Mouse (Mus musculus): Measurements from ENCODE around the gene Macrod2.

Gene Macrod2

DNA sequence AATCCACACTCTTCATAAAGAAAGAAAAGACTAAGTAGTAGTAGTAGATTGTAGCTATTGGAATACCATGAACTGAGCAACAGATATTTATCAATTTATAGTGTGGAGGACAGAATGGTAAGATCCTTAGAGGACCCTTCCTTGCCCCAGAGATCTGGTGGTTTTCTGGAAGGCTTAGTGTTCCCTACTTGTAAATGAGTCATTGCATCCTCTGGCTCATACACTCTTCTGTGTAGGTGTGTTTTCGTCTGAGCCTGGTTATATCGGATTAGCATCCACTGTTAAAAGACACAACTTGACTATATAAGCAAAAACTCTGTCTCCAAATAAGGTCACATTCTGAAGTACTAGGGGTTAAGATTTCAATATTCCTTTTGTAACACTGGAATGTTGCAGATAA, 905.9 kb downstream of the Macrod2 start:
- DNase-seq (ENCODE audit: low spot score in 2 of 2): no peak

- DNase-seq (ENCODE audit: low spot score in 2 of 2): no peak
These were observed 913.3 kb downstream of the Macrod2 start for GRCm38 (mm10) chr2:141308406-141308805.

DNA sequence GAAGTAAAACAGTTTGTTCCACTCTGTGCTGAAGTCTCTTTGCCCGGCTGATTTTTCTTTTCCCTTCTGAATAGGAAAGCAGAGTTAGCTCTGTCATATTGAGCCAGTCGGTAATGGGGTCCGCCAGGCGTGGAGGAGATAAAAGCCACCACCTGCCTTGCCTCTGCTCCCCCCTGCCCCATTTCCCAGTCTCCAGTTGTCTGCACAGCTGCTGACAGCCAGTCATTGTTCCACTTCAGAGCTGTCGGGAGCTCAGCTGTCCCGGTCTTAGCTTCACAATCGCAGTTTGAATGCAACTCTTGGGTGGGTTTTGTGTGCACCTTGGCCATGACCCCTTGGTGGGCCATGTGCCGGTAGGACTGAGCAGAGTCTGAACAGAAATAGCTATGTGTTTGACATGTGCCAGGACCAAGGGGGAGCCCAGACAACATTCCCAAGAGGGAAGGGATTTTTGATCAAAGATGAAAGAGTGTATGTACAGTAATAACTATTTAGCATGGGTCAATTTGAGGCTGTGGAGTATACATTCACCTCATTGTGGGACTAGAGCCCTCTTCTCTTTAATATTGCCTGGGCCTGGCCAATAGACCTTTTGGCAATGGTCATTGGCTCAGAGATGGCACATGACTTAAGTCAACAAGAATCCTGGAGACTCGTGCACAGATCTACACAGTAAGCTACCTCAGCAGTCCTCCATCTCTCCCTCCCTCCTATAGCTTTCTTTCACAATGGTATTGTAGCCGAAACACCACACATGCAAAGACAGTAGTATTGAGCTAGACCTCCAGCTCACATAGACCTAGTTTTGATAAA, 917.2 kb downstream of the Macrod2 start:
- DNase-seq (ENCODE audit: low spot score in 2 of 2): no peak

DNA sequence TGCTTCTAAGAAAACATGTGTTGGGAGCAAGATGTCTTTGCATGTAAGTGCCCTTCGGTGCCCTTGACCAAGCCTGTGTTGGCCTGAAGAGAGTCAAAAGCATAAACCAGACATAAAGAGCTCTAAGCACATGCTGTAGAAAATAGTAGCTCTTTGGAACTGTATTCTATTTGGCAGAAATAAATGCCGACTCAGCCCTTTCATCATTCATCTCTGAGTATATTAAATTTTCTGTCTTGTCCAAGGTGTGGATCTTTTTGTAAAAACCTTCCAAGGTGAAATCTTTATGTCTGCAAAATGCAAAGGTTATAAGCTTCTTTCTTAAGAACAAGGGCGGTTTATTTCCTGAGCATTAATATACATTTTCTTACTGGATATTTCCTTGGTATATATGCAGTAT, 920.2 kb downstream of the Macrod2 start:
- no peak for DNase-seq (ENCODE audit: low spot score in 2 of 2)

DNA sequence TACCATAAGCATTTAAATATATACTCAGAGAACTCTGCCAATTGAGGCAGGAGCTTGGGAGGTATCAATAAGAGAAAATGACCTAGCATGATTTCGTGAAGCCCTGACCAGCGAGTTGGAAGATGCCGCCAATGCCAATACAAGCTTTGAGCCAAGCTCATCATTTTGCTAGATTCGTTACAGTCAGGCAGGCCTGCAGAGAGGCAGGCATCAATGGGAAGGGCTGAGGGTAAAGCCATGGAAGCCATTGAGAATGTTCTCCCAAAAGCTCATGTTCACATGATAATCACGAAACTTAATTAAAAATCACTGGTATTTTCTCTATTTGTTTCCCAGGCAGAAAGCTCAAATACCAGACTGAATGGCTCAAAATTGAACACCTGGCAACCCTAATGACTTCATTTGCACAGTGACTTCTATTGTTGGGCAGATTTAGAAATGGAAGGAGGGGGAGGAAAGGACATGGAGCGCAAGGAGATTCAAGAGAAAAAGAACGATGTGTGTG, 928.9 kb downstream of the Macrod2 start:
- DNase-seq (ENCODE audit: low spot score in 2 of 2): no peak

GRCm38 (mm10) chr2:141327296-141327695, 932.2 kb downstream of the Macrod2 start:
- no peak for DNase-seq (ENCODE audit: low spot score in 2 of 2)

- DNase-seq (ENCODE audit: low spot score in 2 of 2): no peak
These were observed 942.6 kb downstream of the Macrod2 start for GRCm38 (mm10) chr2:141337708-141338107.

GRCm38 (mm10) chr2:141343988-141344535, 949.0 kb downstream of the Macrod2 start:
- no peak for DNase-seq (ENCODE audit: low spot score in 2 of 2)

GRCm38 (mm10) chr2:141352623-141353022, 957.5 kb downstream of the Macrod2 start:
- DNase-seq (ENCODE audit: low spot score in 2 of 2): no peak

DNA sequence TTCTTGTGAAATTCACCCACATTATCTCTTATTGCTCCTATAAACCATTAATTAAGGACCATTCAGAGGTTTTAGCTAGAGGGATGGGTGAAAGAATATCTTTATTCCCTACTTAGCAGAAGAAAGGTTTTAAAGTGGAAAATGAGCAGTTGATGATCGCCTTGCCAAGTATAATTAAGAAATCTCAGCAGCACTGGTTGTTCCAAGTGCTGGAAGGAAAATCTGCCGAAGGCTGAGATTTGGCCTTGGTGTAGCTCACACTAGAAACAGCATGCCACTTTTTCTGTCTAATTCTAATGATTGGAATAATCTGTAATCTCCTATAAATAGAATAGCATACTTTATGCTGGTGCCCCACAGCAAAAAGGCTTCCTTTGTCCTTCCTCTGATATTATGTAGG, 993.5 kb downstream of the Macrod2 start:
- no peak for DNase-seq (ENCODE audit: low spot score in 2 of 2)

- DNase-seq (ENCODE audit: low spot score in 2 of 2): no peak
These were observed 996.1 kb downstream of the Macrod2 start for GRCm38 (mm10) chr2:141391229-141391628.

DNA sequence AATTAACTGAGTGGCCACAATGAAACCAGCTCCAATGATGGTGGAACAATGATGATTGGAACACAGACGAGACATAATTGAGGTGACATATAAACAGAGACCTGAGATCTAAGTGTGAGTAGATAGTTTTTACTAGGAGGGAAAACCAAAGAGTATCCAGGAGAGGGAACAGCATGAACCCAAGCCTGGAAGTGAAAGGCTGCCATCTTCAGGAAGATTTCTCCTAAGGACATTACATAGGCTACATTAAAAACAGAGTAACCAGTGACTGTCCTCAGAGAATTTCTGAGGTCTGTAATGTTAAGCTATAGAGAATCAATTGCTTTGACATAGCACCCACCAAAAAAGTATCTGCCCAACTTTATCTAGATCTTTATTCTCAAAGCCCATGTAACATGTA, 999.7 kb downstream of the Macrod2 start:
- DNase-seq (ENCODE audit: low spot score in 2 of 2): no peak

DNA sequence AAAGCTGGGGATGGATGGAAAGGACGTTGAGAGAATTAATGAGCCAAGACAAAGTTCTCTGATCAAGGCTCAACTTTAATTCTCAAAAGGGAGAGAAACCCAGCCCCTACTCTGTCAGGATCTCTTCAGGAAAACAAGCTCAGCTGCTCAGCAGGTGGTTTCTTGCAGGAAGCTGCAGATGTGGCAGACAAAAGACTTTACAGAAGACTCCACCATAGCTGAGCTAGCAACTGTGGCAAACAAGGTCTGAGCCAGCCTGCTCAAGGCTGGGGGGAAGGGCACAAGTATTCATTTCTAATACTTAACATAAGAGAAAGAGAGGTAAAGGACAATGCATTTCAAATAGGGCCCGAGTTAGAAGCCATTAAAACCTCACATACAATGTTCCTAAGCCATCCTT, 1013.7 kb downstream of the Macrod2 start:
- DNase-seq (ENCODE audit: low spot score in 2 of 2): no peak

GRCm38 (mm10) chr2:141416436-141416835, 1021.3 kb downstream of the Macrod2 start:
- DNase-seq (ENCODE audit: low spot score in 2 of 2): no peak

- no peak for DNase-seq (ENCODE audit: low spot score in 2 of 2)
These were observed 1021.9 kb downstream of the Macrod2 start for GRCm38 (mm10) chr2:141416855-141417544.

- DNase-seq (ENCODE audit: low spot score in 2 of 2): no peak
These were observed 1024.7 kb downstream of the Macrod2 start for GRCm38 (mm10) chr2:141419806-141420205.

DNA sequence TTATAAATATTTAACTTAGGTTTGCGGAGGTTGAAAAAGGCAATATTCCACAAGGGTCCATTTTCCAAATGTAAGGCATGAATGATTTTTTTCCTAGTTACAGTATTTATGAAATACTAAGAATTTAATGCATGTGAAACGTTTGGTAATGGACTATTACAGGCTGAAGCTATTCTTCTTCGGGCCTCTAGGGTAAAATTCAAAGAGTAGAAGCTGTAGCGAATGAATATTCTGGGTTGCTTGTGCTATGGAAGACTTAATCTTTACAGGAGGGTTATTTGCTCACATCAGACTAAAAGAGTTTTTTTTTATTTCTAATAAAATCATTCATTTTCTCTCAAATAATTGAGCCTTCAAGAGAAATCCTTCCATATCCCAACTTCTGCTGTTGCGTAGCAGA, 1039.0 kb downstream of the Macrod2 start:
- DNase-seq (ENCODE audit: low spot score in 2 of 2): no peak

GRCm38 (mm10) chr2:141434731-141435570, 1039.8 kb downstream of the Macrod2 start:
- DNase-seq (ENCODE audit: low spot score in 2 of 2): no peak

GRCm38 (mm10) chr2:141441896-141442295, 1046.8 kb downstream of the Macrod2 start:
- DNase-seq (ENCODE audit: low spot score in 2 of 2): no peak

GRCm38 (mm10) chr2:141449078-141449680, 1054.1 kb downstream of the Macrod2 start:
- no peak for DNase-seq (ENCODE audit: low spot score in 2 of 2)

DNA sequence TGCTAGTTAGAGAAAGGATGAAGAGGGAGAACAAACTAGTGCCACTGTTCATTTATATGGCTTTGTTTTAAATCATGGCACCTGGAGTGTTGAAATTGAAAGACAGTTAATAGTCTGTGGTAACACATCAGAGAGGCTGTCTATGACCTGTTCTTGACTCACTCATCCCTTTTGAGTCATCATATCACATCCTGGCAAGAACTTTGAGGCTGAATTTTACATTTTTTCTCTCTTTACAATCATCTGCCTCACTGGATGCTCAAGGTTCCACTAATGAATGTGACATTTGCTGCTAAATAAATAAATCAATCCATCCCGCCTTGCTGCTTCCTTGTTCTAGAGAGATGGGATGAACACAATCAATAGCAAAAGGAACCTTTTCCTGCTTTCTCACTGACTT, 1068.8 kb downstream of the Macrod2 start:
- no peak for DNase-seq (ENCODE audit: low spot score in 2 of 2)
